Mouse (Mus musculus) thymus, adult 18-20 months (tissue): Measurements from ENCODE around the gene Cux1.

Source experiments
- DNase-seq, 2 experiments: peaks; one replicate each; pipeline ENCODE4 v3.0.0; 2022; ENCODE audit warnings: mixed read lengths in 2 of 2

Cux1 gene

DNA sequence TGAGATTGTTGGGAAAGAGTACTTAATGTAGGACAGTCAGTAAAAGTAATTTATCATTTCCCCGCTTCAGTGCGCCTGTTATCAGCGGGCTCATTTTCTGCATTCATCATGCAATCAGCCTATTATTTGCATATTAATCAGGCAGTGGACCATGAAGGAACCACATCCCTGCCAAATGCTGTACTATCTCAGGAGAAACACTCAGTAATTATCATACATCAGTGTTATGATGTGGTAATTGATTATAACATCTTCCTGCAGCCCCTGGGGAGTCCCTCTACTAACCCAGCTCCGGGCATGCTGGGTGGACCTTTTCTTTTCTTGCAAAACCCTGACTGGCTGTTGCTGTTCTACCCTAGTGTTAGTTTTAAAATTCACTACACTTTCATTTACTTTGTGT is 270.4 kb downstream of the Cux1 start:
- no peak for DNase-seq

- no peak for DNase-seq
These were observed 274.3 kb downstream of the Cux1 start for GRCm38 (mm10) chr5:136292971-136293418.

GRCm38 (mm10) chr5:136292361-136292760 is 274.9 kb downstream of the Cux1 start:
- DNase-seq, result no peak

- DNase-seq, result no peak
These were observed 275.7 kb downstream of the Cux1 start for GRCm38 (mm10) chr5:136291562-136291961.

- DNase-seq, result no peak
These were observed 277.5 kb downstream of the Cux1 start for GRCm38 (mm10) chr5:136289776-136290175.

DNA sequence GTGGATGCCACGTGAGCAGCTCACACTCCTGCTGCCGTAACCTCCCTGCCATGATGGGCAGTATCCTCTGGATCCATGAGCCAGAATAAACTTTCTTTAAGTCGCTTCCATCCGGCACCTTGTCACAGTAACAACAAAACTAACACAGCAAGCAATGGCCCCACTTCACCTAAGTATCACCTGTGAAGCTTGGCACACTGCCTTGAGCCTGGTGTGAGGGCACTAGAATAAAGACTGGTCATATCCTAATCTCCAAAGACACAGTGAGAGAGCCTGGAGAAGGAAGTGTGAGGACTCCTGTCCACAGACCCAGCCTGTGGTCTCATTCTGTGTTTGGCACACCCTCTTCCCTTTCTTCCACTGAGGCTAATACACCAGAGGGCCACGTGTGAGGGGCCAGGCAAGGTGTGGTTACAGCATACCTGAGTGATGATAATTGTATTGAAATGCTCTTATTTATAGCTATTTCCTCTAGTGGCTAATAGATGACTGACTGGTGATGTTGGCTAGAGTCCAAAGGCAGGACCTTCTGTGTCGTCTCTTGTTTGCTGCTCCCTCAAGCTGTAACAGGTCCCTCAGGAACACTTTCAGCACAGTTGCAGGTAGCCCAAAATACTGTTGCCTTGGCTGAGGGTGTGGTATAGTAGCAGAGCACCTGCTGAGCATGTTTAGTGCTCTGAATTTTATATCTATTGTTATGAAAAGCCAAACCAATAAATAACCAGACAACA is 278.8 kb downstream of the Cux1 start:
- no peak for DNase-seq

- no peak for DNase-seq
These were observed 280.7 kb downstream of the Cux1 start for GRCm38 (mm10) chr5:136286566-136286965.

GRCm38 (mm10) chr5:136285106-136285505 is 282.2 kb downstream of the Cux1 start:
- DNase-seq, result no peak

- DNase-seq, result no peak
These were observed 285.9 kb downstream of the Cux1 start for GRCm38 (mm10) chr5:136281351-136281750.

DNA sequence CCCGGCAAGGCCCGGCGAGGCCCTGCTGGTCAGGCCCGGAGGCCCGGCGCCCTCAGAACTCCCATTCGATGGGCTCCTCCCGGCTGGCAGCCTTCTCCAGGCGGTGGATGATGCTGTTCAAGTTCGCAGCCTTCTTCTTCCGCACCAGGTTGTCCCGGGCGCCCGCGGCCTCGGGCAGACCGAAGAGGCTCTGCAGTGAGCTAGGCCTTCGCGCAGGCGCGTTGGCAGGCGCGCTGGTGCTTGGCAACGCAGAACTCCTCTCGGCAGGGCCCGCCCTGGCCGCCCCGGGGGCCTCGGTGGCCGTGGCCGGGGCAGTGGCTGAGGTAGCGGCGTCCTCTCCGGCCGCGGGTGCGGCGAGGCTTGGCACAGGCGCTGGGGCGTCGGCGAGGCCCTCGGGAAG is 292.6 kb downstream of the Cux1 start:
- DNase-seq, result no peak

GRCm38 (mm10) chr5:136269937-136270336 is 297.4 kb downstream of the Cux1 start:
- DNase-seq, result no peak

DNA sequence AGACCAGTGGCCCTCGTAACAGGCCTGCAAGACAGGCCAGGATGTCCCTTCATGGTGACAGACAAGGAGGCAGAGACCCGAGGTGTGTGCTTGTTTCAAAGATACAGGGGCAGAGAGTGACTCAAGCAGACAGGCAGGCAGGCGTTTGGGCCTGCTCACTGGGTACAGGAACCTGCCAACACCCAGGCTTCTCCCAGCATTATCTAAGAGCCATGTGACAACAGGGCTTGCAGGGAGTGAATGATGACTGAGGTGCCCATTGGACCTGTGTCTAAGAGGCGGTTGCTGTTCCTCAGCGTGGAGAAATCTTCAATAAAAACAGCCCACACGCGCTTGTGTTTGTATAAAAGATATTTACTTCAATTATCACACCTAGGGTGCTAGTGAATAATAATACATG is 301.2 kb downstream of the Cux1 start:
- no peak for DNase-seq

DNA sequence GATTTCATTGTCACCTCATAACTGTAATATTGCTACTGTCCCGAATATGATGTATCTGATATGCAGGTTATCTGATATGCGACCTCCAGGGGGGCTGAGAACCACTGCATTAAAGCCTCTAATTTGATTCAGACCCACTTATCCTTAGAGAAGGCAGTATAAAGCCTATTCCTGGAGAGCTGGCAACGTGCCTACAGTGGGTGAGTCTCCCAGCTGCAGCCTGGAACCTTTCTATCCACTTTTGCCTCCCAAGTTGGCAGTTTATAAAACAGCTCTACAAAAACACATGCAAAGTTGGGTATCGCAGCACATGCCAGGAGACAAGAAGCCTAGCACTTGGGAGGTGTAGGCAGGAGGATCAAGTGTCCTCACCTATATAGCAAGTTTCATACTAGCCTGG is 303.9 kb downstream of the Cux1 start:
- no peak for DNase-seq

- peak in 1 of 2 experiments; percentile 45 for DNase-seq
These were observed 308.4 kb downstream of the Cux1 start for GRCm38 (mm10) chr5:136258919-136259318.

DNA sequence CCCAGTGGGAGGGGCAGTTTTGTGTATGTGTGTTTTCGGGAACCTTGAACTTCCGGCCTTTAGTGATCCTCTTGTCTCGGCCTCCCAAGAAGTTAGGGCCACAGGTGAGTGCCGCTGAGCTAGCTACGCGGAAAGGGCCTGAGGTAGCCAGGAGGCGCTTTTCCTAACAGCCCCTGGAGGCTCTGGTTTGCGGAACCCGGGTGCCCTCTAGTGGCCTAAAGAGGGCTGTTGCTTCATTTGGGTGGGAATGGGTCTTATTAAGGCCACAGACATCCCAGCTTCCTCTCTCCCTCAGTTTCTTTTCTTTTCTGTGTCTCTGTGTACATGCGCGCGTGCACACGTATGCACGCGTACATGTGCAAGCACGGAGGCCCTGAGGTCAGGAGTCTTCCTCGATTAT is 314.4 kb downstream of the Cux1 start:
- DNase-seq, result peak; percentile 39 to 48

DNA sequence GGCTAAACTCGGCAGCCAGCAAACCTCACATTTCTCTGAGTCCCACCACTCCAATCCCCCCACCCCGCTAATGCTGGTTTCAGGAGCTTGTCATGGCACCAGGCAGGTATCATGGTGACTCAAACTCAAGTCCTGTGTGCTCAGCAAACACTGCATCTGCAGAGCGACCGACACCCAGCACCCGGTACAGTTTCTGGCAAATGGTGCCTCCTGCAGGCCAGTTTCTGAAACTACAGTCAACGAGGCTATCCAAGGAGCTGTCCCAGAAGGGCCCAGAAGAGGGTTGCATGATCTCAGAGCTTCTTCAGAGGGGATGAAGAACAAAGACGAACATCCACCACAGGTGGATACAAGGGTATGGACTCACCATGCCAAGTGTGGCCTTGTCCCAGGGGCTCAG is 316.3 kb downstream of the Cux1 start:
- no peak for DNase-seq

- DNase-seq, result no peak
These were observed 318.8 kb downstream of the Cux1 start for GRCm38 (mm10) chr5:136248441-136248840.

GRCm38 (mm10) chr5:136246452-136246838 is 320.8 kb downstream of the Cux1 start, which contains the start of gene Sh2b2:
Gene Sh2b2, minus strand, starts transcription at chr5:136246556.
- no peak for DNase-seq

DNA sequence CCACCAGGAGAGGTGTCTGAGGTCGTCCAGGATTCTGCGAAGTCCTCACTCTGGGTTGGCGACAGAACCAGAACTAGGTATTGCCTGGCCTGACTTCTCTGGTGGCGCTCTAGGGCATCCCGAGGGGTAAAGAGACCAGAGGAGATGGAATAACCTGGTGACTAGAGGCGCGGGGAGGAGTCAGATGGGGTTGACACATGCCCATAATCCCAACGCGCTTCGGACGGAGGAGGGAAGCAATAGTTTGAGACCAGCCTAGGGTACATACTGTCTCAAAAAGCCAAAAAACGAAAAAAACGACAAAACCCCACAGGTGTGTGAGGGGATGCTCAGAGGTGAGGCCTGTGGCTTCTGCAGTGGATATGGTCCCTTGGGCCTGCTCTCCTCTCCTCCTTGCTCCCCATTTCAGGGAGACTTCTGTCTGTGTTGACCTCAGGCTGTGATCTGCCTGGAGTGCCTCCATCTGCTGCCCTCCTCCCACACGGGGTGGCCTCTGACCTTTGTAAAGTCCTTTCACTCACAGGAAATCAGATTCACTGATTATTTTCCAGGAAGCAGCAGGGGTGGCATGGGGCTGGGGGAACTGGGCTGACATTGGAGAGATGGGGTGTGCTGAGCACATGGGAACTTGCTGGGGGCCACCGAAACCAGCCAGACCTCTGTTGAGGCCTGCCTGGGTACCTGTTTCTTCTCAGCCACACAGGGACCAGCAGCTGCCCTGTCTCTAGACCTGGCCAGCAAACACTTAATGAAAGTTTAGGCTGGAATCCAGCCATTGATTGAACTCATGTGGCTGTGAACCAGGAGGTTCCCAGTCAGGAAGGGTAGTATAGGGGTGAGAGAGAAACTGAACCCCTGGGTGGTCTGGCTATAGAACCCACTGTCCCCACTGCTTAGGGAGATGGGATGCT is 321.5 kb downstream of the Cux1 start:
- DNase-seq, result no peak

GRCm38 (mm10) chr5:136244762-136245540 is 322.3 kb downstream of the Cux1 start:
- DNase-seq, result peak; percentile 46 to 57

- DNase-seq, result no peak
These were observed 323.2 kb downstream of the Cux1 start for GRCm38 (mm10) chr5:136243851-136244761.

- DNase-seq, result no peak
These were observed 326.1 kb downstream of the Cux1 start for GRCm38 (mm10) chr5:136241161-136241560.
